Mouse (Mus musculus) kidney, postnatal 4 days (tissue): ENCODE results near the gene Tm6sf1.
A peak's percentile ranks its signal among the peaks of the same experiment; 100 is the strongest.
"Not testable (repeated sequence)": the region's sequence is repeated elsewhere in the genome, so short reads cannot be mapped to it uniquely, and the experiment has no call there.

Experiments used
- DNase-seq, 2 experiments: peaks; one replicate each; pipeline ENCODE4 v3.0.0; 2021; ENCODE audit warnings: mixed read lengths in 2 of 2

Gene Tm6sf1

DNA sequence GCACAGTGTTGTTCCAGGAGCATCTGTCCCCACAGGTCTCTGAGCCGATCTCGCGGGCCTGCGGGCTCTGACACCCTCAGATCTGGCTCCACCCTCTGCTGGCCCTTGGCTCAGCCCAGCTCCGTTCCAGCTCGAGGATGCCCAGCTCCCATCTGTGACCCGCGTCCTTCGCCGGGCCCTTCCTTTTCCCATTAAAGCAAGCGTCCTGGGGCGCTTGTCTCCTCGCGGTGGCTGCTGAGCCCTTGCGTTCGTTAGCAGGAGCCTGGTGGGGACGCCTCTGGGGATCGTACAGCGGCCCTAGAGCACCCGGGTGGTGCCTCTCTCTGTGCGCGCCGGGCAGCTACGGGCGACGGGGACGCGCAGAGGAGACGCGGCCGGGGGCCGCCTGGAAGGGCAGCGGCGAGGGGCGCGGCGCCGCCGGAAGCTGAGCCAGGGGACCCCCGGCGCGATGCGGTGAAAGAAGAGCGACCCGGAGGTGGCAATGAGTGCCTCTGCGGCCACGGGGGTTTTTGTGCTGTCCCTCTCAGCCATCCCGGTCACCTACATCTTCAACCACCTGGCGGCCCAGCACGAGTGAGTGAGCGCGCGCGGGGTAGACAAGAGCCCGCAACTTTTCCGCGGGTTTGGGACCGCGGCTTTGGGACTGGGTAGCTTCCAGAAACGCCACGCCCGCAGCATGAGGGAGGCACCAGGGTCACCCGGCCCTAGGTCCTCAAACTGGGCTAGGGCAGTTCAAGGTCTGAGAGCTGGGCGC, at the start of gene Tm6sf1:
Gene Tm6sf1 (plus strand): TSS at position 34 of the 754 bp plus-strand sequence.
- peak; percentile 58 to 76 for DNase-seq

GRCm38 (mm10) chr7:81824906-81825305, 33.9 kb upstream of the Tm6sf1 start:
- no peak for DNase-seq

GRCm38 (mm10) chr7:81825381-81825780, 33.4 kb upstream of the Tm6sf1 start:
- peak; percentile 47 to 53 for DNase-seq

DNA sequence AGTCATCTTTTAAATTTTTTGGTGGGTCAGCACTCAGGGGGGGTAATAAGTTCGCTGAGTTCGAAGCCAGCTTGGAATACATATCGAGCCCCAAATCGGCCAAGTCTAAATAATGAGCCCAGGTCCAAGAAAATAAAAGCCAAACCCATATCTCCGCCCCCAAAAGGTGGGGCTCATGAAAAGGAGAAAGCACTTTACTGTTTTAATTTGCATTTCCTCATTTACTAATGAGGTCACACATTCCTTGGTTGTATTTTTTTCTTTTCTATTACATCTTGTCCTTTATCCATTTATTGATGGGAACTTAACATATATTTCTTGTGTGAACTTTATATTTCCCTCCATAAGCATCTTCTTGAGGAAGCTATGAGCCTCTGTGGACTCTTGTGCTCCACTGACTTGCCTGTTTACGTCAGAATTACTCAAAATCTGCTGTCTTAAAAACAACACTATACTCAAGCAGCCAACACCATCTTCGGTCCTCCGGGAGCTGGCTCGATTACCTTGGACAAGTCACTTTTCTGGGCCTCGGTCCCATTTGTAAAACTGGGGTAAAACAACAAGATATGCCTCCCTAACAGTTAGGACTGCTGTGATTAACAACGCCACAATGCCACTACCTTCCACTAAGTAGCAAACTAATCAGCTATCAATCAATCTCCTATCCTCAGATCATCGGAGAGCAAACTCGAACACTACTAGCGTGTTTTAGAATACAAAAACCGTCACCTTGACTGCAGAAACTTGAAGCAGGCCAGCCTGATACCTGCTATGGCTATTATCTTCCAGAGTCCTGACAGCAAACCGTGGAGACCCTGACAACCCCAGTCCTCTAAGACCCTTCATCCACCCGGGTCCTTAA, 30.8 kb upstream of the Tm6sf1 start:
- DNase-seq: no peak

DNA sequence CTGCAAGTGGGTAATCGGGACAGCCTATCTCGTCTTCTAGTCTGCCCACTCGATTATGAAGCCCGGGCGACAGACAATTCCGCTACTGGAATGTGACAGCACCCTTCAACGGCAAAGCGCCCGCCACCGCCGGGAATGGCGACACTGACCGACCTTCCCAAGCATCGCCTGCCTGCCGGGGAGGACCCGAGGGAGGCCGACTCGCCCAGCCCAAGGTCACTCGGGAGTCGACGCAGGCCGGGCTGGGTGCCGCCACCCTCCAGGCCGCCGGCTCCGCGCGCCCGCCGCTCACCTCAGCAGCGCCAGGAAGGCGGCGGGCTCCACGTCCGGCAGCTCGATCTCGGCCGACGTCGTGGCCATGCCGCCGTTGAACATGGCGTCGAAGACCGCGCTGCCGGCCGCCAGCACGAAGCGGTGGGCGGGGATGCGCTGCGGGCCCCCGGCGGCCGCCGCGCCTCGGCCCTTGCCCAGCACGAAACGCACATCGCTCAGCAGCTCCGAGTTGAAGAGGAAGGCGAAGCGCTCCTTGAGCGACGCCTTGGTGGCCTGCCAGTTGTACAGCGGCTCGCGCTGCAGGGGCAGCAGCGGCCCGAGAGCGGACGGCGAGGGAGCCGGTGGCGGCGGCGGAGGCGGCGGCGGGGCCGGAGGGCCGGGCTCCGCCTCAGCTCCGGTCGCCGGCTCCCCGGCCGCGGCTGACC, 30.0 kb upstream of the Tm6sf1 start:
- peak; percentile 71 to 83 for DNase-seq

- DNase-seq: peak; percentile 90 to 94
Measured at GRCm38 (mm10) chr7:81829379-81829894, 29.4 kb upstream of the Tm6sf1 start, which contains the start of gene Btbd1. Gene Btbd1 (minus strand): TSS chr7:81829431.

- no peak for DNase-seq
Measured at GRCm38 (mm10) chr7:81834847-81835246, 24.0 kb upstream of the Tm6sf1 start.

GRCm38 (mm10) chr7:81835430-81835829, 23.4 kb upstream of the Tm6sf1 start:
- DNase-seq: no peak

DNA sequence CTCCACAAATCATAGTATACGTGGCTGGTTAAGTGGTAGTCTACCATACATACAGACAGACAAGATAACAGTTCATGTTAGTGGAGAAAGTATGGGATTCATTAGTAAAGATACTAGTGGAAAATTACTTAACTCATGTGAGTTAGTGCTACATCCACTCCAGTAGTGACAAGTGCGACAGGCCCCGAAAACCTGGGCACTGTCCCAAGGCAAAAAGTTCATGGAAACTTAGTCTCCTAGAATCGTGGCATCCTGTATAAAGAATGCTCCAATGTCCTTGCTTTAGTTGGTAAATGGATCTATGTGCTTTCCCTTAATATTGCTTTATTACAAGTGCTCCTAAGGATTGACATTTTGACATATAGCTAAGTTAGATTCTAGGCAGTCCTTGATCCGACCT, 21.0 kb upstream of the Tm6sf1 start:
- not testable (repeated sequence) for DNase-seq

DNA sequence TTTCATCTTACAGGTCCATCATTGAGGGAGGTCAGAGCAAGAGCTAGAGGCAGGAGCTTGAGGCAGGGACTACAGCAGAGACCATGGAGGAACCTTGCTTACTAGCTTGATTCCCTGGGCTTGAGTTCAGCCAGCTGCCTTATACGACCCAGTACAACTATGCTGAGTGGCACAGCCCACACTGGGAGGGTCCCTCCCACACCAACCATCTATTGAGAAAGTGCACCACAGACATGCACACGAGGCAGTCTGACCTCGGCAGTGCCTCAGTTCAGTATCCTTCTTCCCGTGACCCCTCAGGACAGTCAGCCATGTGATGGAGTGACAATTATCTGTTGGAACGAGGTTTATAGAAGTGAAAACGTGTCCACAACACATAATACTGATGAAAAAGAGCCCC, 19.1 kb upstream of the Tm6sf1 start:
- peak; percentile 49 to 60 for DNase-seq

DNA sequence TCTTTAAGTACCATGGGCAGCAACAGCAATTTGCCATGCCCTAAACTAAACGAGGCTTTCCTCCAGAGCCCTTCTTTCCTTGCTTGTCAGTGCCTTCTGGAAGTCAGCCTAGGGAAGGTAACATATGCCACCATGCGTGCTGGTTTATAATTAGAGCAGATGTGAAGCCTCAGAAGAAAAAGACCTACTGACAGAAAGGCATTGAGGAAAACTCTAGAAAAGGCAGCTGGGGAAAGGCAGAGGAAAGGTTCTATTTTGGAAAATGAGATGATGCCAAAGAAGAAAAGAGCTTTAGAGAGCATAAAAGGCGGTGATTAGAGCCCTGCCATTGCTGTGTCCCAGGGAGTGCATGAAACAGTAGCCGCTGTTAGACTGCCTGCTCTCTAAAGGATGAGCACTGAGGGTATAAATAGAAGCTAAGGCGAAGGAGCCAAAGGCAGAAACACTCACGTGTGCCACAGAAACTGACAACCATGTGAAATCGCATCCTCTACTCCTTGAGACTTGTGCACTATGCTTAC, 18.1 kb upstream of the Tm6sf1 start:
- no peak for DNase-seq

DNA sequence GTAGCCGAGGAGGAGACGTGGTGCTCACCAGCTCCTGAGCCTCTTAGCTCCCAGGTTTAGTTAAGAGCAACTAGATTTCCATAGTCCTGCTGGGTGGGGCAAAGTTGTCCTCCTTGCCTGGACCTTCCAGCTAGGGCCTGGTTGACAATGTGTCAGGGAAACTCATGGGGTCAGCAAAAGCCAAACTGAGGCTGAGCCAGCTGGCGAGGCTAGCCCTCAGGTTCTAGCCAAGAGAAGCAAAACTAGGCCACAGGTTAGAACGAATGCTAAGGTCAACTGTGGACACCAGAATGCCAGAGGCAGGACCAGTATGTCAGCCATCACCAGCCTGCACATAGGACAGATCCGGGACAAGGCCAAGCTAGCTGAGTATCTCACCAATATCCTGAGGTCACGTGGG, 17.4 kb upstream of the Tm6sf1 start:
- no peak for DNase-seq

GRCm38 (mm10) chr7:81842141-81842540, 16.7 kb upstream of the Tm6sf1 start:
- no peak for DNase-seq

GRCm38 (mm10) chr7:81842998-81843397, 15.8 kb upstream of the Tm6sf1 start:
- DNase-seq: no peak

DNA sequence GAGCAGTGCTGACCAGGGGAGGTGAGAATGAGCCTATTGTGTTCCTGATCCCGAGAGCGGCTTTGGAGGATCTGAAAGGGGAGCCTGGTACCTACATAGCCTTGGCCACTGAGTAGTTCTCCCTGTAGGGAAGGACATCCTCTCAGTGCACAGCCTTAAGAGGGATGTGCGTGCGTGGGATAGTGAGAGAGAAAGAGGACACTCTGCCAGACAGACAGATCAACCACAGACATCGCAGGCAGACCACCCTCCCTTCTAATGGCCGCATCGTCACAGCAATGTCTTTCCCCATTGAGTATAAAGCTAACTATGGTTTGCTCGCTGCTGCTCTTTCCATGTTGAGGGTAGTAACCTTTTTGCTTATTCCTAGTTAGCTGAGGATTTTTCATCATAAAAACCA, 14.9 kb upstream of the Tm6sf1 start:
- DNase-seq: no peak

GRCm38 (mm10) chr7:81844801-81845200, 14.0 kb upstream of the Tm6sf1 start:
- no peak for DNase-seq

DNA sequence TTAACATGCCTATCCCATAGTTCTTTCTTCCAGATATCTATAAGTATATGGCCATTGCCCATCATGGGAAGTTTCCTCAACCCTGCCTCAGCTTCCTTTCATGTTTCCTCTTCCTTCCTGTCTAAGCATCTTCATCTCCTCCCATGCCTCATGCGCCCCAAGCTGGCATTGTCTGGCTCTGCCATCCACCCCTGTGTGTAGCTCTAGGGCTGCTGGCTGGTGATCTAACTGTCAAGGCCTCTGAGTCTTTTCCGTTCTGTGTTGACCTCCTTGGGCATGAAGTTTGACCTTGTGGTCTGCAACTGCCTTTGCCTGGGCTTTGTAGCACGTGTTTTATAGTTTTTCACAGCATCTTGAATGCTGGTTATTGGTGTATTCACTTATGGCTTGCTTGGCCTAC, 13.5 kb upstream of the Tm6sf1 start:
- no peak for DNase-seq

- DNase-seq: no peak
Measured at GRCm38 (mm10) chr7:81846008-81846407, 12.8 kb upstream of the Tm6sf1 start.

DNA sequence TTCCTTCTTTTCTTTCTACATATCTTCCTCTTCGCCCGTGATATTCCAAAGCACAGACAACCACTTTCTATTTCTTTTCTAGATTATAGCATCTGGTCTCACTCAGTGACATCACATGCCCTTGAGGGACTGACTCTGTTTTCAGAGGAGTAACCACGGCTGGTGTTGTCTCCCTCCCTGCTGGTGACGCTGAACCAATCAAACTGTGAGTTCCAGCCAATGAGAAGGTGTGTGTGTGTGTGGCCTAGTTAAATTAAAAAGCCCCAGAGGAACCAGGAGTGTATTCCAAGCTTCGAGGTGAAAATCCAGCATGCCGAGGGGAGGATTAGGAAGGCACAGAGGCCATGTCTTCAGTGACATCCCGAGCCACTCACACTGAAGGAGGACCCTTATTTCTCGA, 11.8 kb upstream of the Tm6sf1 start:
- peak in 1 of 2 experiments; percentile 24 for DNase-seq

- no peak for DNase-seq
Measured at GRCm38 (mm10) chr7:81847777-81848176, 11.0 kb upstream of the Tm6sf1 start.

DNA sequence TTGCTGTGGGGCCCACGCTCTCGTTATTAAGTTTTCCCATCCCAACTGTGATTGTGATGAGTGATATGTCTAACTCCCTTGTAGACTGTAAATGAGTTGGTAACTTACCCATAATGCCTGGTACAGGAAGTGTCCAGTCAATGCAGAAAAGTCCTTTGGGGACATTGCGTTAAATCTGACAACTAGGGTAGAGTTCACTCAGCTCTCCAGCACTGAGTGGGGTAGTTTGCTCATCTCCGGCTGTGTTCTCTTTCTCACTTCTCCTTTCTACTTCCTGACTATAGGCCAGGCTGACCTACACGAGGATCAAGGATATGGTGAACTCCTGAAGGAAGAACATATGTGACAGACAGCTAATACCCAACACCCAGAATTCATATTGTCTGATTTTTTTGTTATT, 9.6 kb upstream of the Tm6sf1 start:
- DNase-seq: no peak

DNA sequence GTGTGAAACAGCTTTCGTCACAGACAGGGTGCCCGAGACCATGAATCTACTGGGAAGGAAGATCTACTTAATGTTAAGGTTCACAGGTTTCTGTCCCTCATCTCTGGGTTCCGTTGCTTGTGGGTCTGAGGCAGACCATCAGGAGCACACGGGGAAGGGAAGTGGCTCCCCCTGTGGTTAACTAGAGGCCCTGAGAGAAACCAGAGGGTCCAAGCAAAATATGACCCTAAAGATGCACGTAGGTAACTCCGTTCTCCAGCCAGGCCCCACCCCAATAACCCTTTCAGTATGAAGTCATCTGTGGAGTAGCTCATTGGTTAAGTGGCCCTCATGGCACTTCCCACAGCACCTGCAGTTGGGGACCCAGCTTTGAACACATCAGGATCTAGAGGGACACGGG, 9.2 kb upstream of the Tm6sf1 start:
- no peak for DNase-seq

GRCm38 (mm10) chr7:81850171-81850570, 8.6 kb upstream of the Tm6sf1 start:
- DNase-seq: peak in 1 of 2 experiments; percentile 27
